Mouse (Mus musculus): ENCODE results near the gene Hyls1. TPM values are rescaled to one million over a fixed set of nuclear protein-coding genes. Genes with fewer than 3 reads are reported as not detected.
A peak's percentile ranks its signal among the peaks of the same experiment; 100 is the strongest.
"Not testable (repeated sequence)": the region's sequence is repeated elsewhere in the genome, so short reads cannot be mapped to it uniquely, and the experiment has no call there.

The Hyls1 gene
- polyA plus RNA-seq (2012; rRNA removed), result 5.4 and 7.3 TPM in 2 replicates

- TF ChIP-seq CTCF (IDR thresholded peaks at IDR 0.05; ENCODE audit: extremely low read depth, insufficient read depth, low read length) (no peak), POLR2A (IDR thresholded peaks at IDR 0.05; ENCODE audit: extremely low read depth, insufficient read depth, low read length) (peak; percentile 90)
- Histone ChIP-seq H3K27ac (ENCODE audit: insufficient read depth, low read length) (no peak within 1 kb of the TSS), H3K4me3 (ENCODE audit: insufficient read depth, low read length) (peak within 1 kb of the TSS; percentile 64), H3K4me1 (ENCODE audit: control insufficient read depth, insufficient read depth, low read length) (no peaks in the 10 kb centered on the region)
Measured at GRCm38 (mm10) chr9:35569571-35570534, at the start of gene Hyls1, which contains the start of gene Pate2. Gene Hyls1, minus strand, starts transcription at chr9:35570398. Gene Pate2, plus strand, starts transcription at chr9:35570284.

- not testable (repeated sequence) for H3K4me3 ChIP-seq (ENCODE audit: insufficient read depth, low read length); H3K4me1 ChIP-seq (ENCODE audit: control insufficient read depth, insufficient read depth, low read length); H3K27ac ChIP-seq (ENCODE audit: insufficient read depth, low read length)
Measured at GRCm38 (mm10) chr9:35616784-35617183, 46.6 kb upstream of the Hyls1 start.

GRCm38 (mm10) chr9:35614005-35614404, 43.8 kb upstream of the Hyls1 start:
- Histone ChIP-seq H3K4me3 (ENCODE audit: insufficient read depth, low read length) (no peak overlapping the region), H3K4me1 (ENCODE audit: control insufficient read depth, insufficient read depth, low read length) (no peaks in the 10 kb centered on the region), H3K27ac (ENCODE audit: insufficient read depth, low read length) (no peak overlapping the region)
- no peak for TF ChIP-seq CTCF (IDR thresholded peaks at IDR 0.05; ENCODE audit: extremely low read depth, insufficient read depth, low read length)
- TF ChIP-seq POLR2A (IDR thresholded peaks at IDR 0.05; ENCODE audit: extremely low read depth, insufficient read depth, low read length), result no peak

- TF ChIP-seq CTCF (IDR thresholded peaks at IDR 0.05; ENCODE audit: extremely low read depth, insufficient read depth, low read length), result no peak
- no peak for TF ChIP-seq POLR2A (IDR thresholded peaks at IDR 0.05; ENCODE audit: extremely low read depth, insufficient read depth, low read length)
- no peaks in the 10 kb centered on the region for H3K4me1 ChIP-seq (ENCODE audit: control insufficient read depth, insufficient read depth, low read length)
Measured at GRCm38 (mm10) chr9:35611841-35612240, 41.6 kb upstream of the Hyls1 start, which contains the start of gene Pate4. Gene Pate4, minus strand, starts transcription at chr9:35611941.

GRCm38 (mm10) chr9:35607647-35608405, 37.6 kb upstream of the Hyls1 start:
- H3K4me1 ChIP-seq (ENCODE audit: control insufficient read depth, insufficient read depth, low read length), result no peaks in the 10 kb centered on the region
- no peak overlapping the region for H3K27ac ChIP-seq (ENCODE audit: insufficient read depth, low read length)
- no peak overlapping the region for H3K4me3 ChIP-seq (ENCODE audit: insufficient read depth, low read length)
- TF ChIP-seq POLR2A (IDR thresholded peaks at IDR 0.05; ENCODE audit: extremely low read depth, insufficient read depth, low read length) (no peak), CTCF (IDR thresholded peaks at IDR 0.05; ENCODE audit: extremely low read depth, insufficient read depth, low read length) (no peak)

More at GRCm38 (mm10) chr9:35611841-35612240, 41.6 kb upstream of the Hyls1 start, which contains the start of gene Pate4:
- no peak within 1 kb of the TSS for H3K27ac ChIP-seq (ENCODE audit: insufficient read depth, low read length)
- H3K4me3 ChIP-seq (ENCODE audit: insufficient read depth, low read length), result no peak within 1 kb of the TSS

- Histone ChIP-seq H3K27ac (ENCODE audit: insufficient read depth, low read length) (no peak overlapping the region), H3K4me3 (ENCODE audit: insufficient read depth, low read length) (no peak overlapping the region), H3K4me1 (ENCODE audit: control insufficient read depth, insufficient read depth, low read length) (no peaks in the 10 kb centered on the region)
- TF ChIP-seq CTCF (IDR thresholded peaks at IDR 0.05; ENCODE audit: extremely low read depth, insufficient read depth, low read length) (peak; percentile 68), POLR2A (IDR thresholded peaks at IDR 0.05; ENCODE audit: extremely low read depth, insufficient read depth, low read length) (no peak)
Measured at GRCm38 (mm10) chr9:35592903-35593302, 22.7 kb upstream of the Hyls1 start.

GRCm38 (mm10) chr9:35587674-35588073, 17.5 kb upstream of the Hyls1 start:
- Histone ChIP-seq H3K4me3 (ENCODE audit: insufficient read depth, low read length) (no peak overlapping the region), H3K27ac (ENCODE audit: insufficient read depth, low read length) (no peak overlapping the region), H3K4me1 (ENCODE audit: control insufficient read depth, insufficient read depth, low read length) (no peaks in the 10 kb centered on the region)
- TF ChIP-seq POLR2A (IDR thresholded peaks at IDR 0.05; ENCODE audit: extremely low read depth, insufficient read depth, low read length) (no peak), CTCF (IDR thresholded peaks at IDR 0.05; ENCODE audit: extremely low read depth, insufficient read depth, low read length) (no peak)

- no peak overlapping the region for H3K27ac ChIP-seq (ENCODE audit: insufficient read depth, low read length)
- H3K4me3 ChIP-seq (ENCODE audit: insufficient read depth, low read length), result no peak overlapping the region
- no peaks in the 10 kb centered on the region for H3K4me1 ChIP-seq (ENCODE audit: control insufficient read depth, insufficient read depth, low read length)
- TF ChIP-seq POLR2A (IDR thresholded peaks at IDR 0.05; ENCODE audit: extremely low read depth, insufficient read depth, low read length) (no peak), CTCF (IDR thresholded peaks at IDR 0.05; ENCODE audit: extremely low read depth, insufficient read depth, low read length) (no peak)
Measured at GRCm38 (mm10) chr9:35574416-35574815, 4.2 kb upstream of the Hyls1 start.

GRCm38 (mm10) chr9:35570663-35571062, 465 bp upstream of the Hyls1 start:
- H3K4me3 ChIP-seq (ENCODE audit: insufficient read depth, low read length), result peak overlapping the region; percentile 64
- H3K27ac ChIP-seq (ENCODE audit: insufficient read depth, low read length), result no peak overlapping the region
- H3K4me1 ChIP-seq (ENCODE audit: control insufficient read depth, insufficient read depth, low read length), result no peaks in the 10 kb centered on the region
- TF ChIP-seq CTCF (IDR thresholded peaks at IDR 0.05; ENCODE audit: extremely low read depth, insufficient read depth, low read length), result no peak
- no peak for TF ChIP-seq POLR2A (IDR thresholded peaks at IDR 0.05; ENCODE audit: extremely low read depth, insufficient read depth, low read length)

All from cortical plate, adult 2 months (tissue).